Mouse (Mus musculus): Measurements from ENCODE around the gene Sdk2.

The Sdk2 gene

GRCm38 (mm10) chr11:113985826-113986416, 80.9 kb downstream of the Sdk2 start:
- no peak for DNase-seq

DNA sequence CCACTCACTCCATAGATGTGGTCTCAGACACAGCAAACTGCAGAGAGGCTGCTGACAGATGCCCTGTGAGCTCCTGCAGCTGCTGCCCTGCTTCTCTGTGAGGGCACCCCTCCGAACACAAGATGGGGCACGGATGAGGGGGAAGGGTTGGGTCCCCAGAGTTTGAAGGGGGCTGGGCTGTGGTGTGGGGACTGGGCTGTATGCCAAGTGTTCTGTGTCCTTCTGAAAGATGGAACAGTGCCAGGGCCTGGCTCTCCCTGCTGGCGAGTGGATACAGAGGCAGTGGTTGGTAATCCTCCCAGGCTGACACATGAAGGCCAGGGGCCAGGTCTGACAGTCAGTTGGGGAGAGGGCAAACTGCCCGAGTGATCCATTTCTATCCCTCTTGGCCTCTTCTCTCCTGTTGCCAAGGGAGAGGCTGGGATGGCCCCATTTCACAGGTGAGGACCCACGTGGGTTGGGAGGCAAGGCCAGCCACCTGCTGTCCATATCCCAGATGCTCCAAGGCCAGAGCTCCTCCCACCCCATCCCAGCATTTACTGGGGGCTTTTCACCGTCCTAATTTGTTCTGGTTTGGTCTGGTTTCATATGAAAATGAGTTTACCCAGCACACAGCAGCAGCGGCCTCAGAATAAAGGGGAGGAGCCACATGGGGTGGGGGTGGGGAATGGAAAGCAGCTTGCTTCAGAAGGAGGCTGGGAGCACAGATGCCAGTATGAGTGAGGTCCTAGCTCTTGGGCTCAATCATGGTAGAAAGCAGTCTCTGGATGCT, 84.9 kb downstream of the Sdk2 start:
- DNase-seq = no peak

DNA sequence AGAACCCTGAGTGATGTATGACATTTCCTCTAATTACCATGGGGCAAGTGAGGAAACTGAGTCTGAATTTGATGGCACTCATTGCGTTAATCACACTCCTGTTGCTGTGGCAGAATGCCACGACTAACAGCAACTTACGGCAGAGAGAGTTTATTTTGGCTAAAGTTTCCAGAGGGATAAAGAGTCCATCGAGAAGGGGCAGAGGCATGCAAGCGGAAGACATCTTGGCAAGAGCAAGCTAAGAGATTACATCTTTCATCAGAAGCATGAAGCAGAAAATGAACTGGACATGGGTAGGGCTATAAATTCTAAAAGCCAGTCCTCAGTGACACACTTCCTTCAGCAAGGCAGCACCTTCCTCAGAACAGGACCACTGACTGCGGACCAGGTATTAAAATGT, 85.8 kb downstream of the Sdk2 start:
- no peak for DNase-seq

GRCm38 (mm10) chr11:113978318-113978717, 88.5 kb downstream of the Sdk2 start:
- DNase-seq = no peak

DNA sequence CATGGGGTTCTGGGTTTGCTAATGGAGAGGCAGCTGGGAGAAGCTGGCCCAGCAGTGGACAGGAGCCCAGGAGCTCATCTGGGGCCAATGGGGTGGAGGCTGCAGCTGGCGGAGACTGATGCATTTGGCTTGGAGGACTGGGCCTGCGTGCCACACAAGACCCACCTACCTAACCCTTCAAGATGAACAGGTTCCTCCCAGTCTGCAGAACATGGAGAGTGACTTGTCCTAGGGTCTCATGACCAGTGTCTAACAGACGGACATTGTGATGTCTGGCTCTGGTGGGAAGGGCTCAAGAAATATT, 91.2 kb downstream of the Sdk2 start:
- DNase-seq = no peak

GRCm38 (mm10) chr11:113974876-113975666, 91.8 kb downstream of the Sdk2 start:
- no peak for DNase-seq

GRCm38 (mm10) chr11:113972517-113972872, 94.4 kb downstream of the Sdk2 start:
- DNase-seq = peak; percentile 35

- DNase-seq = no peak
These were observed 95.0 kb downstream of the Sdk2 start for GRCm38 (mm10) chr11:113971609-113972516.

GRCm38 (mm10) chr11:113970026-113970425, 96.8 kb downstream of the Sdk2 start:
- no peak for DNase-seq

DNA sequence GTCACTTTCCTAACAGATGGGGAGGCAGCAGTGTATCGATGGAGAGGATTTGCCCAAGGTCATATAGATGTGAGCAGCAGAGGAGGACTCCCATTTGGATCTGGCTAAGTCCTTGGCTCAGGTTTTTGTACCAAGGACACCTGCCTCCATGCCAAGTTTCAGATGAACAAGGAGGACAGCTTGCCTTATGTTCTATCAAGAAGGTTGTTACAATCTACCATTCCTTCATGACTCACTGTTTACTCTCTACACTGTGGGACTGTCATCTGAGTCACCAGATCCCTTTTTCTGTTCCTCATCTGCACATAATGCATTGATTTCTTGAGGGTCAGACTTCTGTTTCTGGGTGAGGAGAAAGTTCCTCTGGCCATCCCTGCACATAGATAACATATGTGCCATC, 101.6 kb downstream of the Sdk2 start:
- no peak for DNase-seq

- DNase-seq = no peak
These were observed 104.1 kb downstream of the Sdk2 start for GRCm38 (mm10) chr11:113962751-113963150.

DNA sequence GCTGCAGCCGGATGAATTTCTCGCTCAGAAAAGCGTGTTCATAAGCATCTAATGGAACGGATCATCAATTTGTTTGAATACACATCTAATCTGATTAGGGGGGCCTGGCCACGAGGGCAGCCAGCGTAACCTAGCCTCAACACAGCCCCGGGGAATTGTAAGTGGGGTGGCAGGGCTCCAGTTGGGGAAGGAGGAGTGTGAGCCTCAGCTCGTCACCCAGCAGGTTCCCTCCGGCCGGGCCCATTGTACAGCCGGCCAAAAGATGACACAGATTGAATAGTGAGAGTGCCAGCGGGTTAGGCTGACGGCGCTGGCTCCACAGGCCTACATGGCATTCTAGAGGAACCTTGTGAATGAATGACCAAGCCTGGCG, 115.2 kb downstream of the Sdk2 start:
- no peak for DNase-seq

DNA sequence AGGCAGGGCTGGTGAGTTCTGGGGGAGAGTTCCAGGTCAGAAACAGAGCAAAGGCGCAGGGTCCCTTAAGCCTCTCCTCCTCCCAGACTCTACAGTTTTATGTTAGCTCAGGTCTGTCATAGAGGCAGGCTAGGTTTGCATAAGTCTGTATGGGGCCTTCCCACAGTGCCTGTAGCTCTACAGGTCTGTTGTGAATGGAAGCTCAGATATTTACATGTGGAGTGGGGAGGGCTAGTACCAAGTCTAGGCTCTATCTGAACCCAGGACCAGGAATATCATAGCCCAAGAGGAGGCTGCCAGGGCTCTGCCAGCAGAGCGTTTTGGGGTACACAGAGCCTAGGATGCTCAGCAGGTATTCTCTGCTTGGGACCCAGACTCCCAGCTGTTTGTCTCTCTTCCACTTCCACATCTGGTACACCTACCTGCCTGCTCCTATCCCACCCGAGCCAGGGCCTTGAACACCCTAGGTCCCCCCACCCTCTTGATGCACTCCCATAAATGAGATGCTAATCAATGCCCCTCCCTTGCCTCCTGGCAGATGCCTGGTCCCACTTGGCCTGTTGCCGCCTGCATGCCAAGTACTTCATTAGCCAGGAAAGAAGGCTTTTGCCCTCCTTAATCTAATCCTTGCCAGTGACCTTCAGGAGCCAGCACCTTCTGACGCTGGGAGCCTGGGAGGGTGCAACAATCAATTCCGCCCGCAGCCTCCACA, 115.8 kb downstream of the Sdk2 start:
- DNase-seq = no peak

GRCm38 (mm10) chr11:113948676-113949075, 118.2 kb downstream of the Sdk2 start:
- no peak for DNase-seq

DNA sequence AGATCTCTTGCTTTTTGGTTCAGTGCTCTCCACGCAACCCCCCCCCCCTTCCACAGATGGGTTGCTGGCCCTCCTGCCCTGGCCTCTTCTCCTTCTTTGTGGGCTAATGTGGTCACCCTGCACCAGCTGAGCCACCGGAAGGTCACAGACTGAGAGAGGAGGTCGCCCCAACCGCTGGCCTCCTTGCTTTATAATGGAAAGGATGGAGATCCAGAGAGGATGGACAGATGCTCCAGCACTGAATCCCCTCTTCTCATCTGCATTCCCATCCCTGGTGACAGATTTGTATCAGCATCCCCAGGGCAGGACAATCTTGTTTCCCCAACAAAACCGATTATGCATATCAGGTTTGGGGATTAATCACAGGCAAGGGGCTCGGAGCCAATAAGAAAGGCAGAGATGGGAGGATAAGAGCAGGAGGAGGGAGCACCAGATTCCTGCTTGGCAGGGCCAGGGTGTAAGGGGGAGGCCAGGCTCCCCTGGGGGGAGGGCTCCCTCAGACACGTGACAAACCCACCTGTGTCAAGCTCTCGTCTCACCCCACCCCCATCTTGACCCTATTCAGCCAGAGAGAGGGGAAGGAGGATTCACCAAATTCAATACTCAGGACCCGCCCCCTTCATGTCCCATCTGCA, 124.6 kb downstream of the Sdk2 start:
- DNase-seq = no peak

GRCm38 (mm10) chr11:113933678-113934077, 133.2 kb downstream of the Sdk2 start:
- no peak for DNase-seq

GRCm38 (mm10) chr11:113932909-113933308, 133.9 kb downstream of the Sdk2 start:
- DNase-seq = no peak

GRCm38 (mm10) chr11:113931701-113932100, 135.1 kb downstream of the Sdk2 start:
- DNase-seq = no peak

DNA sequence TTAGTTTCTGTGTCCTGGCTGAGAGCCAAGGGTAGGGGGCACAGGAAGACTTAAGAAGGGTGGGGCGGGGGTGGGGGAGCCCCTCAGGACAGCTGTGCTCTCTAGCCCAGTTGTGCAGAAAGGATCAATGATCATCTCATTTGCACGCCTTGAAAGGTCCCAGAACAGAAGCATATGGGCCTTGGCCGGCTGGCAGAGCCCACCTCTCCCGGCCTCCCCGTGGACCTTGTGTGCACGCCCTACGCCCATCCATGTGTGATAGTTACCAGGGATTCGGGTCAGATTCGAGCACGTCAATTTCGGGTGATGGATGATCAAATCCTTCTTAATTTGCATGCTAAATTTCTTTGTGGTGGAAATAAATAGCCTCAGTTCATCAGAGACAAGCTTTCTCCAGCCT, 136.7 kb downstream of the Sdk2 start:
- DNase-seq = no peak

- DNase-seq = no peak
These were observed 138.0 kb downstream of the Sdk2 start for GRCm38 (mm10) chr11:113928831-113929230.

- no peak for DNase-seq
These were observed 138.6 kb downstream of the Sdk2 start for GRCm38 (mm10) chr11:113928291-113928690.

DNA sequence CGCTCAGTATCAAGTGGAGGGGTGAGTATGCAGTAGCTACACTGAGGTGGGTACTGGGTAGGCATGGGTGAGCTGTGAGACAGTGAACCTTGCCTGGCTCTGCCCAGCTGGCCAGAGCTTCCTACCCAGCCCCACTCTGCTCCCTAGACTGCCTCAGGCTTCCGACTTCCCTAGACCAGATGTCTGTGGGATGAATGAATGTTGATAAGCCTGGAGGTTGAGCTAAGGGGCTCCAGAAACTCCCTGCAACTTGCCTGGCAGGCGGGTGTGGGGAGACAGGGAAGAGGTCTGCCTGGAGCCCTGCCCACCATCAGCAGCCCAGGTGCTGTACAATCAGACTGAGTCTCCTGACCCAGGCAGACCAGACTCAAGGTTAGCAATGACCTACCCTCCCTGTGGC, 139.0 kb downstream of the Sdk2 start:
- DNase-seq = no peak
